Mouse (Mus musculus): ENCODE measurements around the gene Arfgap1.

Arfgap1 gene

GRCm38 (mm10) chr2:180967010-180967763, at the start of gene Arfgap1:
TSS of gene Arfgap1 (plus strand) at chr2:180967225.
- peak; percentile 87 to 90 for DNase-seq (ENCODE audit: low spot score in 2 of 2)

DNA sequence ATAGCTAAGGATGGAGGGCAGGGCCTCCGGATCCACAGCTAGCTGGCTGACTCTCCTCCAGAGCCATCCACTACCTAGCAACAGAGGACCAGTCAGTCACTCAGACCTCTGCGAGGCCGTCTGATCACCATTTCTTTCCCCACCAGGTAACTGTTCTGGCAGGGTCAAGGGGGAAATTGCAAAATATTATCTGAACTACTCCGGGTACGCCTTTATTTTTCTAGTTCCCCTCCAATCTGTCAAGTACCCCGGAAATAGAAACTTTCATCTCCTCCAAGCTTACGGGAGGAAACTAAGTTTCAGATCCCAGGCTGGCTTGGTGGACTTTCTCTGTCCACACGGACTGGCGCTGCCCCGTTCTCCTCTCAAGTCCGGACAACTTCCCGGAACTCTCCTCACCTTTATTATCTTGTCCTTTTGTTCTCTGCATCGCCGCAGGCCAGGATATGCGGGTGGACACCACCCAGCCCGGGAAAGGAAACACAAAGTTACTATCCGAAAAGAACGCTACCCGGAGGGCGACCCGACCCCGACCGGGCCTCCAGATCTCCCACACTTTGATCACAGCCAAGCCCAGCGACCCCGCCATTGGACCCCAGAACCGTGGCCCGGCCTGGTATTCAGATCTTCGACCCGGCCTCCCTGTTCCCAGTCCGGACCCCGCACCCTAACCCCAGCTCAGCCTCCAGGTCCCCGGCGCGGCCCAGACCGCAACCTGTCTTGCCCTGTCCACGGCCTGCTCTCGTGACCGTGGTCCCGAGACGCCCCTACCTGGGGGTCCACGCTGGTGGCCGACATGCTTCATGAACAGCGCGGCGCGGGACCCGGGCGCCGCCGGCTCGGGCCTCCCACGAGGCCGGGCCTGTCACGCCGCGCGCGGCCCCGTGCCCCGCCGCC, 46.9 kb upstream of the Arfgap1 start:
- DNase-seq (ENCODE audit: low spot score in 2 of 2): peak; percentile 12 to 43

DNA sequence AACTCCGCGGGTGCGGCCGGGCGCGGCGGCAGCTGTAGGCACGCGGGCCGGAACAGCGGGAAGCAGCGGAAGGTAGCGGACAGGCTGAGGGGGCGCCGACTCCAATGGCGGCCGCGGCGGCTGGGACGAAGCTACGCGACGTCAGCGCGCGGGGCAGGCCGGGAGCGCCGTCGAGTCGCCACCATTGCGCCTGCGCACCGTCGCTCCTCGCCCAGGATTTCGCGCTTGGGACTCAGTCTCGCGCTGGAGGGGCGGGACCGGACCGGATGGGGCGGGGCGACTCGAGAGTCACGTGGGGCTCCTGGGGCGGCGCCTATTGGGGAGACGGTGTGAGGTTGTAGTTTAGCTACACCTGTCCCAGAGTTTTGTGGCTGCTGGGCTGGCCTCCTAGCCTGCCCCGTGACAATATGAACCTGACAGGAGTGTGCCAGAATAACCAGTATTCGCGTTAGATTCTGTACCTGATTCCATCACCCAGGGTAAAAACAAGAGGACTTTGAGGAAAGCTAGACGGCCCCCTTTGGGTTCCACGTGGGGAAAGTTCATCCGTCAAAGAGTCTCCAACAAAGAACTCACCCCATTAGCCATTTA, 46.1 kb upstream of the Arfgap1 start, which contains the start of gene Ythdf1:
Ythdf1 (minus strand) TSS at position 140 of the 591 bp plus-strand sequence.
- peak; percentile 98 to 100 for DNase-seq (ENCODE audit: low spot score in 2 of 2)

DNA sequence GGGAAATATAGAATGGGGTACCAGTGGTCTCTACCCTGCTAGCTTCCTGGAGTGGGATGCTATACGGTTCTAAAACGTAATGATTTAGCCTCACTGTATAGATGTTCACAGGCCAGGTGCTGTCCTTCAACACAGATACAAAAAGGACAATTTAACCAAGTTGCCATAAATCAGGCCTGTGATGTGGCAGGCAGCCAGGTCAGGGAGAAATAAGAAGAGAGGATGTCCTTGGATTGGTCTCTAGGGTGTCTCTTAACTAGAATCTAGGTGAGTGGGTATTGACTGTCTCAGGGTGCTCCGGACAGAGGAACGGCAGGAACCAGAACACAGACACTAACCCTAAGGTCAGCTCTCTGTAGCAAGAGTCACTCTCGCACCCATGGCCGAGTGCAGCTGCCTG, 44.3 kb upstream of the Arfgap1 start:
- DNase-seq (ENCODE audit: low spot score in 2 of 2): no peak

DNA sequence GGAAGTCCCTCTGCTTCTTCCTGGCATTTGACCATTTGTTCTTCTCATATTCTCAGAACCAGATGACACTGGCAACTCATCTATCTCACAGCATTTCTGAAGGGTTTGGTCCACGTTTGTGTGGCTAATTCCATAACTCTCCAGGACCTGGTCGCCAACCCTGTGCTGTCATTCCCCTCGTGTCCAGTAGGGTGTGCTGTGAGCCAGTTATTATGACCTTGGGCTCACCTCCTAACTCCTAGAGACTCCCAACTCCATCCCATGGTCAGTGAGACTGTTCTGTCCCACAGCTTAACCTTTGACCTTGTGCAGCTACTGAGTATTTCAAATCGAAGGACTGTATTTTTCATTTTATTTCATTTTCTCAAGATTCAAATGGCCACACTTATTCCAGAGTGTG, 41.8 kb upstream of the Arfgap1 start:
- peak; percentile 49 to 56 for DNase-seq (ENCODE audit: low spot score in 2 of 2)

DNA sequence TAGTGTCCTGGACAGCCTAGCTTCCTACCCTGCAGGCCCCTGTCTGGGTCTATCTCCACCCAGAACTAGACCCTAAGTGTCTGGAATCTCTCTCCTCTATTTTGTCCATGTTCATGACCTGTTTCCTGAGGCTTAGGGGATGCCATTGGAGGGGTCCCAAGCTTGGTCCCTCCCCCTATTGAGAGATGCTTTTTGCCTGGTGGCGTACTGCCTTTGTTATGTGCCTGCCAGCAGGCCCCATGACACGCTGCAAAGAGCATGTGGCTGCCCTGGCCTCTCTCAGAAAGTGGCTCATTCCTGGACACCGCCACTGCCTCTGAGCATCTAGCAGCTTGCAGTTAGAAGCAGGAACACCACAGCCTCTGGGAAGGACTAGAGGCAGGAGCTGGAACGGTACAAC, 38.3 kb upstream of the Arfgap1 start, which contains the start of gene Birc7:
Birc7 (plus strand) TSS at position 301 of the 400 bp plus-strand sequence.
- no peak for DNase-seq (ENCODE audit: low spot score in 2 of 2)

- no peak for DNase-seq (ENCODE audit: low spot score in 2 of 2)
These were observed 34.6 kb upstream of the Arfgap1 start for GRCm38 (mm10) chr2:180932418-180932817.

DNA sequence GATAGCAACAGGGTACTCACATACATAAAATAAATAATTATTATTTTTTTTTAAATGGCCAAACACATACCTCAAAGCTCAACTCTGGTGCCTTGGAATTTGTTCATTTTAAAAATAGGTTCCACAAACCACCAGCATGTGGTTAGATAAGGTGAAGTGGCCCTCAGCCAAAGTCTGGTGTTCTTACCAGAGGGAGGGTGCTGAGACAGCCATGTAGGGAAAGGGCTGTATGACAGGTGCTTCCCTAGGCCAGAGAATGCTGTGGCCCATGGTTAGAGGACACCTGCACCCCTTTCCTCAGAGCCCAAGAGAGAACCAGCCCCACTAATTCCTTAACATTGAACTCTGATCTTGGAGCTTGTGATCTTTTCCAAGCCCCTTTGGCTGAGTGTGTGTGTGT, 26.8 kb upstream of the Arfgap1 start:
- no peak for DNase-seq (ENCODE audit: low spot score in 2 of 2)

GRCm38 (mm10) chr2:180941869-180942268, 25.2 kb upstream of the Arfgap1 start:
- DNase-seq (ENCODE audit: low spot score in 2 of 2): no peak

DNA sequence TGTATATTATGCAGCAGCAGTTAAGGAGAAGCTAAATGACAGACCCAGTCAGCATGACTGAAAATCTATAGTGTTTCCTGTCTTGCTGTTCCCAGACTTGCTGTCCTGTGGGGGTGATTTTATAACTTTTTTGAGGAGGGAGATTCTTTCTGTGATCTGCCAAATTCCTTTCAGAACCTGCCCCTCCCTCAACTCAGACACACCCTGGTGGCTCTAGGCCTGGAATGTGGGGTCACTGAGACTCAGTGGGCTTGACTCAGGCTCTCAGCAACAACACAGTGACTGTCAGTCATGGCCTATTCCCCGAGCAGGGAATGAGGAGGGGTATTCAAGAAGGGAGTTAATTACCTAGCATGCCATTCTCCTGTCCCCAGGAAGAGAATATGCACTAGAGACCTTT, 17.1 kb upstream of the Arfgap1 start:
- DNase-seq (ENCODE audit: low spot score in 2 of 2): no peak

DNA sequence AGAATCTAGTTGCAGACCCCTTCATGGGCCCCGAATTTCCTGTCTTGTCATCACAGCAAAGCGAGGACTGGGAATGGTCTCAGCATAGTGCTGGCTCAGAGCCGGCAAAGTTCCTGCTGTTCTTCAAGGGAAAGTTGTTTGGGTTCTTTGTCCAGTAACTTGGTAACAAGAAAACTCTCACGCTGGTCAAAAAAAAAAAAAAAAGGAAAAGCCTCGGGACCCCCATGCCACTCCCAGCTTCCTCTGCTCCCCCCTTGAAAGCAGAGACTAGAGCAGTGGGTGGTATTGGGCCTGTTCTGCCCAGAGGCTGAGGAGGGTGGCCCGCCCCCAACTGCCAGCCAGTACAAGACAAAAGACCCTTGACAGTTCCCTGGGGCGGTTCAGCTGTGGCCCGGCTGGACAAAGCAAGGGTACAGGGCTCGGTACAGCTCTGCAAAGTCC, 14.3 kb upstream of the Arfgap1 start:
- DNase-seq (ENCODE audit: low spot score in 2 of 2): no peak

- DNase-seq (ENCODE audit: low spot score in 2 of 2): no peak
These were observed 13.4 kb upstream of the Arfgap1 start for GRCm38 (mm10) chr2:180953638-180954037.

DNA sequence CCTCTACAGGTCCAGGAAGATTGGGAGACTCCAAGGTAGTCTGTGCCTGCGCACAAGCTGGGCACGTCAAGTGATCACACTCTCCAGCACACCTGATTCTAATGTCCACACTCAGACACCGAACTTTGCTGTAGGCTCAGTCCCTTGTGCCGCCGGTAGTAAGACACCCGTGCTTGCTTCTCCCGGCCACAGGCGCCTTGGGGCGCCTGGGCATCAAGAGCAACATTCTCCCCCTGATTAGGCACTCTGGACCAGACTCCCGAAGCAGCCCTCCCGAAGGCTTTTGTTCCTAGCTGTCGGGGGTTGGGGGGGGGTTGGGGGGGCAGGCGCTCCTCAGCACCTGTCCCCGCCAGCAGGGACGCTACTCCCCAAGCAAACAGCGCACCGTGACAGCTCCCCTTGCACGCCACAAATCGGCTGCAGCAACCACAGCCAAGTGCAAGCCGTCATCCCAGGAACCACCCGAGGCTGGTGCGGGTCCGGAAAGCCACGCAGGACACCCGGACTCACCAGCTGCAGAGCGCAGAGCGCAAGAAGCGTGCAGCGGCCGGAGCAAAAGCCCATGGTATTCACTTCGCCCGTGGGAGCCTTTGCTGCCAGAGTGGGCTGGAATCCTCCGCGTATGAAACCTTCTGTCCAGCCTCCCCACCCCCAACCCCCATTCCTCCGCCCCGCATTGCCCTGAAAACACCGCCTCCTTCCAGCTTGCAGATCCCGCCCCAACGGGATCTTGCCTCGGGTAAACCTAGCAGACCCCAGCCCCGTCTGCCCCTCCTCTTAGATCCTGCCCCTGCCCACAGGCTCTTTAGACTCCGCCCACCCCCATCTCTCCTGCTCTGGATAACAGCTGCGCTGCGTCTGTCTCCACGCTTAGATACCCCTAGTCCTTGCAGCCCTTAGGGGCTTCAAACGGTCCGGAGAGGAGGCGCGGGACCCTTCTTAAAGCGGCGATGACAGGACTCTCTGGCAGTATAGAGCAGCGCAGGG, 12.7 kb upstream of the Arfgap1 start, which contains the start of gene Nkain4:
Nkain4 (minus strand) TSS at position 639 of the 987 bp plus-strand sequence.
- peak in 1 of 2 experiments; percentile 35 for DNase-seq (ENCODE audit: low spot score in 2 of 2)

DNA sequence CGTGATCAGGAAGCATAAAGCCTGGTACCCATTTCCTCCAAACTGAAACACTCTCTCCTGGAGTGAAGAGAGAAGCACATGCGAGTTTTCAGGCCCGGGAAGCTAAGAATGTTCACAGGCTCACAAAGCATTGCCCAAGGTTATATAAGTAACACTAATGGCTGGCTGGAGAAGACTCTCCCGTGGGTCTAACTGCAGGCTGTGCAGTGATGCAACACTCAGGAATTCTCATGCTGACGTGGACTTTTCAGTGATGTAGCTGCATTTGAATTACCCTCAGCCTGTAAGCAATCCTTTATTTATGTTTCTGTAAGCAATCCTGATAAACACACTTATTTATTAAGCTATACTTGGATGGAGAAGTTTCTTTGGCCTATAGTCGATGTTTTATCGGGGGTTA, 7.4 kb upstream of the Arfgap1 start:
- no peak for DNase-seq (ENCODE audit: low spot score in 2 of 2)

GRCm38 (mm10) chr2:180960187-180960586, 6.8 kb upstream of the Arfgap1 start:
- no peak for DNase-seq (ENCODE audit: low spot score in 2 of 2)

DNA sequence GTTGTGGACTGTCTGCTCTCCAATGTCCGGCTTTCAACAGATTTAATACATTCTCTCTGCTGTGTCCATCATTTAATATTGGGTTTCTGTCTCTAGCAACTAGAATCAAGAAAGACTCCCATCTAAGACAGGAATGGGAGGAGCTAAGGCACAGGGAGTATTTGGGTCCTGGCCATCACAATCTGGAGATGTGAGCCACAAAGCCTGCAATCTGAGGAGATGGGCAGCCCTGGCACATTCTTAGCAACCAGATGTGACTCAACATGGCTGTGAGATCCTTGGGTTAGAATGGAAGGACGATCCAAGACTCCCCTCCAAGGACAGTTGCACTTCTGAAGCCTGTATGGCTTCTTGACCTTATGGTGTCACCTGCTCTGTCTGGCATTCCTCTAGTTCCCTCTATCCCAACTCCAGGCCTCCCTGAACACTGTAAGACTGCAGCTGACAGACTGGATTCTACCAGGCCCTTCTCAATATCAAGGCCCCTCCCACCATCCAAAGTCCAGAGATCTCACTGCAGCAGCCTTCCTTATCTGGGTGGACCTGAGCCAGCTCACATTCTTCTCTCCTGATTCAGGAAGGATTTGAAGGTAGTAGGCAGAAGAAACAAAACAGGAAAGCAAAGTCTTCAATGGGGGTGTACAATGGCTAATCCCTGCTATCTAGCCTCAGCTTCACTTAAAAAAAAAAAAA, 4.3 kb upstream of the Arfgap1 start:
- no peak for DNase-seq (ENCODE audit: low spot score in 2 of 2)

DNA sequence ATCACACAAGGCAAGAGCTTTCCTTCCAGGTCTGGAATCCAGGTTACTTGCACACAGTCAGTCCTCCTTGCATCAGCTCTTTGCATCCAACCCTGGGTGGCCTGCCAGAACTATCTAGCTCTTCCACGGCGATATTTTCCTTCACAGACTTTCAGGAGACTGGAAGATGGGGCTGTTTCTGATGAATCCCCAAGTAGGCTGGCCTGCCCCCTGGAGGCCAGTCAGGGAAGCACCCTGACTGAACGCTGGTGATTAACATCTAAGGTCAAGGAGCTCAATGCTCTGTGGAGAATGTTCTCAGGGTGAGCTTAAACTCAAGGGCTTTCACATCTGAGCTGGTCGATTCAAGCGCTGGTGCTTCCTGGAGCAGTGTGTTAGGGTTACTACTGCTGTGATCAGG, 3.1 kb upstream of the Arfgap1 start:
- peak; percentile 62 to 69 for DNase-seq (ENCODE audit: low spot score in 2 of 2)

DNA sequence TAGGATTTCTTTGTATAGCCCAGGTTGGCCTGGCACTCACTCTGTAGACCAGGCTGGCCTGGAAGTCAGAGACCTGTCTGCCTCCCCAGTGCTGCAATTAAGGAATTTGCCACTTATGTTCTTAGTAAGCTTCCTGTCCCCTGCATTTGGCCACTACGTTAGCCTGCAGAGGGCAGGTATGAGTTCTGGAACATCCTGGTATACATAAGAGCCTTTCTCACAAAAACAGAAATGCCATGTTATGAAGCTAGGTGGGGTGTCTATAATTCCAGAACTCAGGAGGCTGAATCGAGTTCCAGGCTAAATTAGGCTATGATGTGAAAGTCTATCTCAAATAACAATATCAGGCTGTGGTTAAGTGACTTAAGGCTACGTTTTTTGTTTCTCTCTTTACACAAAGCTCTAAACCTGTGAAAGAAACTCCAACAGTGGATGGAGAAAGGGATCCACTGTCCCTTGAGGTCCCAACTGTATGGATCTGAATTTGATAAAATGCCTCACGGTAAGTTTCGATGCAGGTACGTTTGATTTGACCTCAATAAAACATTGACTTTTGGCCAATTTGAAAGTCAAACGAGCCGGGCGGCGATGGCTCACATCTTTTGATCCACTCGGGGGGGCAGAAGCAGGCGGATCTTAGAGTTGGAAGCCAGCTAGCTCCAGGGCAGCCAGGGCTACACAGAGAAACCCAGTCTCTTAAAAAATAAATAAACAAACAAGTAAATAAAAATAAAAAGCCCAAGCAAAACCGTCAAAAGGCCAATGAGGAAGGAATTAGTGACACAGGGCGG, 738 bp upstream of the Arfgap1 start:
- DNase-seq (ENCODE audit: low spot score in 2 of 2): no peak

DNA sequence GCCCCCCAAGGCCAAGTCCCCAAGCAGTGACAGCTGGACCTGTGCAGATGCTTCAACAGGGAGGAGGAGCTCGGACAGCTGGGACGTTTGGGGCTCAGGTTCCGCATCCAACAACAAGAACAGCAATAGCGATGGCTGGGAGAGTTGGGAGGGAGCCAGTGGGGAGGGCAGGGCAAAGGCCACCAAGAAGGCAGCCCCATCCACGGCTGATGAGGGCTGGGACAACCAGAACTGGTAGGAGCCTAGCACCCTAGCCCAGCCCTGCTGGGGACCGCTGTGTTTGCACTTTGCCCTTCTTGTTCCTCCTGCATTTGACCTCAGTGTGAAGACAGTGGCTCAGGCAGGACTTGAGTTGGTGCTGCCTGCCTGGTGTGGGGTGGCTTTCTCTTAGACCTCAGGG, 14.1 kb downstream of the Arfgap1 start:
- no peak for DNase-seq (ENCODE audit: low spot score in 2 of 2)

Data from urinary bladder, adult 18-20 months (tissue).